Mouse (Mus musculus) Muller cell, postnatal 12 days (primary cell): ENCODE measurements around the gene Dpysl5.
"Not testable (repeated sequence)": the region's sequence is repeated elsewhere in the genome, so short reads cannot be mapped to it uniquely, and the experiment has no call there.

Experiments
- DNase-seq: peaks from one replicate; pipeline ENCODE4 v3.0.0-alpha.2; 2015; ENCODE audit errors: inconsistent ontology term

Gene Dpysl5

GRCm38 (mm10) chr5:30711147-30712001 lies at the start of gene Dpysl5:
Gene Dpysl5 (plus strand): TSS chr5:30711564.
- DNase-seq: peak; percentile 95

GRCm38 (mm10) chr5:30665360-30665759 lies 46.0 kb upstream of the Dpysl5 start:
- DNase-seq: no peak

GRCm38 (mm10) chr5:30665968-30666367 lies 45.4 kb upstream of the Dpysl5 start:
- no peak for DNase-seq

DNA sequence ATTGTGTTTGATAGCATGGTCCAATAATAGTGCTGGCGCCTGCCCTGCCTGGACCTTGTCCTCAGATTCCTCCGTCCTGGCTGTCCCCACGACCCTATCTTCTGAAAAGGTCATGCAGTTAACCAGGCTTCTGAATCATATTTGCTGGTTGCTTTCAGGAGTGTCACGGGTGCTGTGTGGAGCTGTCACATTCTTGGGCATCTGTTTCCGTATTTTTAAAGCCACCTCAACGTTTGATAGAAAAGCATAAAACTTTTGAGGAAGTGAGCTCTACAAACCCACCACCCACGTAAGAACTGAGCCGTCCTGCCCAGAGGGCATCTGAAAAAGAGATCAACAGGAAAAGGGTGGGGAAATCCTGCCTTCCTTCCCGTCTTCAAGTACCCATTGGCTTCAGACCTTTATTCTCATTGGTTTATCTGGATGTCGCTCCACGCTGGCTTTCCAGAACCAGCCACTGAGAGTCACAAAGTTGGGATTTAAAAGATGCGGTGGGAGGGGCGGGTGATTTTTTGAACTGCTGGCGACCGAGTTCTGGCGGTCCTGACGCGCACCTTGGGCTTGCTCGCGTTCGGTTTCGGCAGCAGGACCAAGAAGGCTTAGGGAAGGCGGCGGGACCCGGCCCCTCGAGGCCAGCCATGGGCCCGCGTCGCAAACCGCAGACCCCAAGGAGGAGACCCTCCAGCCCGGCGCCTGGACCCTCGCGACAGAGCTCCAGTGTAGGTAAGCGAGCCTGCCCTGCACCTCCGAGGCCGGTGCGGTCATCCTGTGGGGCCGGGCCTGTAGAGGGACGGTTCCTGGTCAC lies 44.8 kb upstream of the Dpysl5 start, which contains the start of gene Cenpa:
TSS of gene Cenpa (plus strand) at position 387 of the 805 bp plus-strand sequence.
- DNase-seq: peak; percentile 96

- DNase-seq: no peak
These were observed 44.1 kb upstream of the Dpysl5 start for GRCm38 (mm10) chr5:30667215-30667614.

GRCm38 (mm10) chr5:30667686-30668085 lies 43.7 kb upstream of the Dpysl5 start:
- no peak for DNase-seq

DNA sequence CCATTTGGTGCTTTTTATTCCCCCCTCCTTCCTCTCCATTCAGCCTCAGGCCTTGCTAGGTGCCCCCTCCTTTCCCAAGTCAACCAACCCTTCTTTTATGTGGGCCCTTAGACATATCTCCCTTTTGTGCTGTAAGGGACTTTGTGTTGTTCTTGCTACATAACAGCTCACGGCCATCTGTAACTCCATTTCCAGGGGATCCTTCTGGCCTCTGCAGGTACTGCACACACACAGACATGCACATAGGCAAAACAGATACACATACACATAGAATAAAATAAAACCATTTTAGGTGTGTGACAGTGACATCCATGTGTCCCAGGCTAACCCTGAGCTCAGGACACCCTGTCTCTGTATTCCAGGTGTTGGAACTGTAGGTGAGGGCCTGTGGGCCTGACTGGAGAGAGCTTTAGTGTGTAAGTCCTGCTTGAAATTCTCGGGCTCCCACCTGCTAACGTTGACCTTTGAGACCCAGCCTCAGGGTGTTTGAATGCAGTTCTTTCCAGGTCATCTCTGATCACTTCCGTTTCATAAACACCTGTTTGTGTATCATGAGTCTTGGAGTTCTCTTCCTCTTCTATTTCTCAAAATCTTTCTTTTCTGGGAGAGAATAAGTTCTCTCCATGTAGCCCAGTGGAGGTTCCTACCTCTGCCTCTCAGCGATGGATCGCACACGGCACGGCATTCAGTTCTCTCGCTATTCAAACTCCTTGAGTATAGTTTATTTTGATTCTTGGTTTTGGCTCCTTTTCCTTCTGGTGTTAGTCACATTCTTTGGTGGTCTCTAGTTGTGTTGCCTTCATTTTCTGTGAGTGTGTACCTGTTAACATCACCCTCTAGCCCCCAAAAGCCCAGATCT lies 42.5 kb upstream of the Dpysl5 start:
- no peak for DNase-seq

DNA sequence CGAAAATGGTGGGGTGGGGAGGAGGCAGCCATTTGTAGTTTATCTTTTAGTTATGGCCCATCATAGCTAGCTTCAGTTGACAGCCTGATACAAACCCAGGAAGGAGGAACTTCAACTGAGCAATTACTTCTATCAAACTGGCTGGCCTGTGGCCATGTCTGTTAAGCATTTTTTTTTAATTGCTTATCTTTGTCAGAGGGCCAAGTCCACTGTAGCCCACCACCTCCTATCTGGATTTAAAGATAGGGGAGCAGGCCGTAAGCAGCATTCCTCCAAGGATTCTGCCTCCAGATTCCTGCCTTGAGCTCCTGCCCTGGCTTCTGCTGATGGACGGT lies 41.9 kb upstream of the Dpysl5 start:
- no peak for DNase-seq

GRCm38 (mm10) chr5:30670091-30670490 lies 41.3 kb upstream of the Dpysl5 start:
- DNase-seq: no peak

DNA sequence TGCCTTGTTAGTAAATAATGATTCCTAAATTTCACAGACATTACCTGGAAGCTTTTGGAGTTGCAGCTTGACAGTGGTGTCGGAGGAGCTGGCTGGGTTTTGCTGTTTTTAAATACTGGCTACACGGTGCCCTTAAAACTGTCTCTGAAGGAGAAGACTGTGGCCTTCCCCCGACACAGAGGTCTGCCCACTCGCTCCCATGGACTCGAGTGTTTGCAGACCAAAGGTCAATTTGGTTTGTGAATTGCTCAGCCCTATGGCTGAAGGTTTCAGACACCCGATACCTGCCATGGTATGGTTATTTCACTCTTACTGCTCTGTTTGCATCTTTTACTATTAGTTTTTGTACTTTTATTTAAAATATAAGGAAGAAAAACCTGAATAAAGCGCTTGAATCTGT lies 37.4 kb upstream of the Dpysl5 start:
- no peak for DNase-seq

DNA sequence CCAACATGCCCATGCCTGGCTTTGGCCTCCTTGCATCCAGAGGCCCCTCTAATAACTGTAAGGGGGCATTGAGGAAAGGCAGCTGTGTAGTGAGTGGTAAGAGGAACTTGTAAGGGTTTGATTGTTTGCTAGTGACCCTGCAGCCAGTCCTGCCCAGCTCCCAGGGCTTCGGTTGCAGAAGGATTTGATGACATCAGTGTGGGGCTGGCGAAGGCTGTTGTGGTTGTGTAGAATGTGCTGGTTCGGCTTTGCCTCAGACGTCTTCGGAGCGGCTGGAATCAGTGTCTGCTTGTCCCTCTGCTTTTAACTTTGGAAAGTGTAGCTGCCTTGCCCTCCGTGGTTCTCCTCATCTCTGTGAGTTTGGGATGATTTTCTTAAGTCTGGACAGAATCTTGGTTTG lies 34.6 kb upstream of the Dpysl5 start:
- DNase-seq: no peak

- not testable (repeated sequence) for DNase-seq
These were observed 33.3 kb upstream of the Dpysl5 start for GRCm38 (mm10) chr5:30678069-30678468.

GRCm38 (mm10) chr5:30678722-30679296 lies 32.6 kb upstream of the Dpysl5 start:
- DNase-seq: no peak

DNA sequence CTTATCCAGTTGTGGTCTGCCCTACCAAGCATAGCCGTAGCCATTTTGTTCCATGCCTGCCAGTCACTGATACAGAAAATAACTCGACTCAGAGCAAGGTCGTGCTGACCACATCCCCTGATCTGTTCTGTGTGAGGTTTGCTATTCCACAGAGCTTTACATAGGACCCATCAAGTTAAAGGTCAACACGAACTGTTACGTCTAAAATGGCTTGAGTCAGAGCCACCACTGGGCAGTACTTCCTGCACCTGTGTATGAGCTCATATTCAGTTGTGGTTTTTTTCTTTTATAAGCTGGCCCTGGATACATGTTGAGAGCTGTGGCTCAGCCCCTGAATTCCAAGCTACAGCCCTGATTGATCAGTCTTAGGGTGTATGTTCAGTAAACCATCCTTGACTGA lies 31.8 kb upstream of the Dpysl5 start:
- DNase-seq: no peak

DNA sequence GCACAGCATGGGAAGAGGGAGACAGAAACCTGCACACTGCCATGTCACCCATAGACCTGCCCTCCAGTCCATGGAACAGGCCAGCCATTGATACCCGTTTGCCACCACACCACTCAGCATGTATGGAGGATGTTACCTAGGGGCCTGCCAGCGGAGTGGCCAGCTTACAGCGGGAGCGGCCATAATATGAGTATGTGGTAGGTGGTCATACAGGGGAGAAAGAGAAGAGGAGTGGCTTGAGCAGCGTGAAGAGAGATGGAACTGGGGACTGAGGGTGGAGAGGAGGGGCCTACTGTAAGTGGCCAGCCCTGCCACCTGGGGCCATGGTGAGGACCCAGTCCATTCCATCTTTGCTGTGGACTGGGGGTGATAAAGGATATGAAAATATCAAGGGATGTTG lies 29.4 kb upstream of the Dpysl5 start:
- DNase-seq: no peak

- no peak for DNase-seq
These were observed 28.3 kb upstream of the Dpysl5 start for GRCm38 (mm10) chr5:30682967-30683600.

GRCm38 (mm10) chr5:30683993-30684392 lies 27.4 kb upstream of the Dpysl5 start:
- DNase-seq: no peak

DNA sequence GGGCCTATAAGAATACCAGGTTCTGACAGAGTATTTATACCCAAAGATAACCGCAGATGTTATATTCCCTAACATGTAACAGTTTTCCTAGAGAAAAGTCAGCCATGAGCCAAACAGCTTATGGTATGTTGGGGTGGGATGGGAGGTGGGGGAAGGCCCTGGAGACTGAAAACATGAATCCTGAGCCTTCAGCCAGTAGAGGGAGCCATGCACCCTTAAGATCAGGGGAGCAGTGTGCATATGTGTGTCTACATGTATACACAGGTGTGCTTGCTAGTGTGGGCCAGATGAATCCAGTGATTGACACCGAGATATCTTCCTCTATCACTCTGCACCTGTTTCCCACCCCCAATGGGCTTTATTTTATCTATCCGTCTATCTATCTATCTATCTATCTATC lies 24.6 kb upstream of the Dpysl5 start:
- DNase-seq: no peak

DNA sequence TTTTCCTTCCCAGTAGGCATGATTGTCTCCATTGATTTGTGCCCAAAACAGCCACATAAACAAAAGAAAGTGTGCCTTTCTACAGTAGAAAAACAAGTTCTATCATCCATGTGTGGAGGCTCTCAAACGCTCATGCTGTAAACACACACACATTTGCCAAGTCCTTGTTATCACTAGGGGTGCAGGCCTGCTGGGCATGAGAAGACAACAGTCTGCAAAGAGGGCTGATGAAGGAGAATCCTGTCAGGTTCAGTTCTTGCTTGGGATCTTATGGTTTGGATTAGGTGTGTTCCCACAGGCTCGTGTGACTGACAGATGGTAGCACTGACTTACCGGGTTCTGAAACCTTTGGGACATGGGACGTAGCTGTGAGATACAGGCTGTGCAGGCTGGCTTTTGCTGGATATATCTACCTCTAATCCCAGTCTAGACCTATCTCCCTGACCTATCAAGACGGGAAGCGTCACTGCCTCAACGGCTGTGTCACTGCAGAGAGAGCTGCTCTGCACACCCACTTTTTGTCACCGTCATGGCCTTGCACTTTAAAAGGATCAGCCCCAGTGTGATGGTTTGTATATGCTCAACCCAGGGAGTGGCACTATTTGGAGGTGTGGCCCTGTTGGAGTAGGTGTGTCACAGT lies 10.9 kb upstream of the Dpysl5 start:
- DNase-seq: no peak

DNA sequence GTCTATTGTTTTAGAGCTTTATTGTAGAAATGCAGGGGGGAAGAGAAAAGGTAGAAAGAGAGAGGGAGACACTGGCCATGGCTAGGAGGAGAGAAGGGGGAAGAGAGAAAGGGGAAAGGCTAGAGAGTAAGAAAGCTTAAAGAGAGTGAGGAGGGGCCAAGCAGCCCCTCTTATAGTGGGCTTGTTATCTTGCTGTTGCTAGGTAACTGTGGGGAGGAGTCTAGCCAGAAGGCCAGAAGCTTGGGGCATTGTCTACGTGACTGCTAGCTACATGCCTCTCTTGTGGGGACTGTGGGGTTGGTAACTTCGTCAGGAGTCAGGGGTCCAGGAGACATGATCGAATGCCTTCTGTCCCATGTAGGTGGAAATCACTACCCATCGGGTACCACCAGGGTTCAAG lies 10.0 kb upstream of the Dpysl5 start:
- DNase-seq: not testable (repeated sequence)

GRCm38 (mm10) chr5:30701866-30702265 lies 9.5 kb upstream of the Dpysl5 start:
- DNase-seq: no peak
